Mouse (Mus musculus) testis, adult 2 months (tissue): ENCODE measurements around the gene Cryaa. TPM values are rescaled to one million over a fixed set of nuclear protein-coding genes. Genes with fewer than 3 reads are reported as not detected.
A peak's percentile ranks its signal among the peaks of the same experiment; 100 is the strongest.

Experiments
- H3K27ac ChIP-seq: fragments of 200-500 bp; 2 replicates; pipeline ENCODE4 v1.5.1; 2012; ENCODE audit warnings: low read depth, low read length; ENCODE audit not compliant: control insufficient read depth, insufficient read depth
- H3K27me3 ChIP-seq: fragments of 200-500 bp; 2 replicates; pipeline ENCODE4 v1.6.1; 2012; ENCODE audit warnings: mild to moderate bottlenecking, low read length, moderate library complexity; ENCODE audit not compliant: control insufficient read depth, insufficient read depth
- H3K36me3 ChIP-seq: fragments of 200-500 bp; 2 replicates; pipeline ENCODE4 v1.6.1; 2012; ENCODE audit warnings: mild to moderate bottlenecking, low read length; ENCODE audit not compliant: control insufficient read depth, insufficient read depth
- H3K4me1 ChIP-seq: fragments of 200-500 bp; 2 replicates; pipeline ENCODE4 v1.6.1; 2012; ENCODE audit warnings: low read length; ENCODE audit not compliant: control insufficient read depth, insufficient read depth
- H3K4me3 ChIP-seq: fragments of 200-500 bp; 2 replicates; pipeline ENCODE4 v1.5.1; 2012; ENCODE audit warnings: low read depth, mild to moderate bottlenecking, low read length, moderate library complexity, mixed read lengths; ENCODE audit not compliant: control insufficient read depth
- CTCF ChIP-seq: fragments of 200-500 bp; IDR thresholded peaks from 2 replicates; pipeline ENCODE4 v1.5.1; 2012; ENCODE audit warnings: low read depth, mild to moderate bottlenecking, inconsistent platforms, low read length, moderate library complexity; ENCODE audit not compliant: control insufficient read depth, insufficient read depth, insufficient replicate concordance
- POLR2A ChIP-seq: fragments of 200-500 bp; IDR thresholded peaks from 2 replicates; pipeline ENCODE4 v1.6.1; 2012; ENCODE audit warnings: low read depth, mild to moderate bottlenecking, inconsistent platforms, low read length, moderate library complexity; ENCODE audit not compliant: control insufficient read depth
- polyA plus RNA-seq: library from polyadenylated mRNA; depleted of rRNA; stranded (reverse); fragments of >200 nt; gene quantifications from 2 replicates; pipeline ENCODE4 v1.2.3, GENCODE M21; 2012; rRNA removed

The Cryaa gene
- polyA plus RNA-seq, 1 experiment, result not detected

DNA sequence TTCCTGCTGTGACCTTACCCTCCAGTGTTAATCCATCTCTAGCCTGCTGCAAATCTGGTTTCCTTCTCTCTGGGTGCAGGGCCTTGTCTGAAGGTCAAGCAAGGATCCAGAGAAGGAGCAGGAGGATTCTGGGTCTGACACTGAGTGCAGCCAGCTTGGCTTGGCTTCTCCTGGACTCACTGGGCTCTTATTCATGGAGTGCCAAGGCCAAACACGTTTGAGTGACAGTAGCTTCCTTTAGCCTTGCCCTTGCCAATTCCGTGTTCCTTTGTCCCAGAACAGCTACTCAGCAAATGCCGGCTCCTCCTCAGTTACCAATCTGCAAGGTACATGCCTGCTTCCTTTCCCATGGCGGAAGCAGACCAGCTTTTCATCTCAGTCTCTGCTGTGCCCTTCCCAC lies 49.6 kb downstream of the Cryaa start:
- H3K36me3 ChIP-seq, result no peaks in the 10 kb centered on the region
- no peak for TF ChIP-seq CTCF
- TF ChIP-seq POLR2A, result no peak
- no peaks in the 10 kb centered on the region for H3K27me3 ChIP-seq
- H3K4me1 ChIP-seq, result peaks cover 5% of the 10 kb centered on the region
- peak overlapping the region; percentile 68 for H3K4me3 ChIP-seq
- no peak overlapping the region for H3K27ac ChIP-seq

DNA sequence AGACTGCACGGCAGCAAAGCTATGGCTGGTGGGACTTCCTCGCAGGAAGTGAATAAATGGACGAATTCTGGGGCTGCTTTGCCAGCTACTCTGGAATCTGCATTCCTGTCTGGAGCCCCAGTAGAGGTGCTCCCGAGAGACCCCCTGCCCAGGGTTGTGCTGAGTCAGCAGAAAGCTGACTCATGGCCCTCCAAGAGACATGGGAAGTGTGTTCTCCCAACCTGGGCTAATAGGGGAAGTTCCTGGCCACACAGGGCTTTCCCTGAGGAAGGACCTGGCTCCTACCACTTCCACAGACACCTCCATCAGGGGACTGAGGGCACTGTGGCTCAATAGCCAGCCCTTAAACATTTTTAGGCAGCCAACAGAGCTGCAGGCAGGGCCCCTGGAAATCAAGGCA lies 50.4 kb downstream of the Cryaa start:
- Histone ChIP-seq H3K36me3 (no peaks in the 10 kb centered on the region), H3K4me1 (peaks cover 7% of the 10 kb centered on the region), H3K4me3 (peak overlapping the region; percentile 68; the same call in 1 of the 2 replicates), H3K27ac (no peak overlapping the region), H3K27me3 (no peaks in the 10 kb centered on the region)
- TF ChIP-seq POLR2A, result no peak
- TF ChIP-seq CTCF, result no peak

DNA sequence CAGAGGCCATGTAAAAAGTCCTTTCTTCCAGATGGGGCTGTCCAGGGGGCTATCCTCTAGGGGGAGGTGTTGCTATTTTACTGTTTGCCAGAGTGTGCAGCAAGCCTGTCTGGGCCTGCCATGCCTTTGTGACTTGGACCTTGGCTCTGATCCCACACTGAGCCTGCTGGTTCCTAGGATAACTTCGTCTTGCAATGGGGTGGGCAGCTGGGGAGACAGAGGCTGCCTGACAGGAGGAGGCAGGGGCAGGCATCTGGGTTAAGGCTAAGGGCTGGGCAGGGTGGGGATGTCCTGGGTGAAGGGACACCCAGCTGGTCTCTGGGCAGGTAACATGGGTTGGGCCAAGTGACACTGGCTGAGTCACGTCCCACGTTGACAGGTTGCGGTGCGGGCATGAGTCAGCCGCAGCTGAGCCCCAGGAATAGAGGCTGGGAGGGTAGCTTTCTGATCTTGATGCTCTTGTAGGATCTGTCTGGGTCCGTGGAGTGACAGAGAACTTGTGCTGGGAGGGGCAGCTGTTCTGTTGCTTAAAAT lies 51.4 kb downstream of the Cryaa start:
- Histone ChIP-seq H3K36me3 (no peaks in the 10 kb centered on the region), H3K27ac (no peak overlapping the region), H3K4me1 (peaks cover 7% of the 10 kb centered on the region), H3K4me3 (no peak overlapping the region), H3K27me3 (no peaks in the 10 kb centered on the region)
- TF ChIP-seq POLR2A, result no peak
- TF ChIP-seq CTCF, result no peak

DNA sequence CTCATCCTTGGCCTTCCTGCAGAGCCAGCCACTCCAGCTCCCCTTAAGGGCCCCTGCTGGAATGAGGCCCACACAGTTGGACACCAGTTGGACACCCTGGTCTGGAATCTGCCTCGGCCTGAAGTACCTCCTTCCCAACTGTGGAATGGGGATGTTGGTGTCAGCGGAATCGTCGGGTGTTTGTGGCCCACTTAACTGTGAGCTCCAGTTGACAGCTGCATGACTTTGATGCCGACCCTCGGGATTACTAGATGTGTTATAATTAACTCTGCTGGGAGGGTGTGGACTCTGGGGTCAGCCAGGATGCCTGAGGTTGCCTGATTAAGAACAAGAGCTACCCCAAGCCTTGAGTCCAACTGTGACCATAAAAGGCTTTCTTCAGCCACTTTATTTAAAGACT lies 53.4 kb downstream of the Cryaa start:
- Histone ChIP-seq H3K27me3 (no peaks in the 10 kb centered on the region), H3K4me3 (no peak overlapping the region)
- TF ChIP-seq CTCF (no peak), POLR2A (no peak)

More for the DNA sequence above, 53.4 kb downstream of the Cryaa start:
- no peaks in the 10 kb centered on the region for H3K36me3 ChIP-seq
- H3K4me1 ChIP-seq, result peaks cover 5% of the 10 kb centered on the region
- no peak overlapping the region for H3K27ac ChIP-seq

Other genes starting within 250 kb of the Cryaa start
- gene Wdr4, start 157.8 kb upstream of the Cryaa start, polyA plus RNA-seq, result 14.7 and 15.3 TPM in 2 replicates
- 59.9 and 64.9 TPM in 2 replicates for gene Ndufv3, start 157.7 kb upstream of the Cryaa start, polyA plus RNA-seq
- gene Pknox1, start 113.1 kb upstream of the Cryaa start, polyA plus RNA-seq, result 53.9 and 55.7 TPM in 2 replicates
- 0.58 and 8.2 TPM in 2 replicates for gene Cbs, start 40.6 kb upstream of the Cryaa start, polyA plus RNA-seq
- 33.2 and 39.6 TPM in 2 replicates for gene U2af1, start 18.9 kb upstream of the Cryaa start, polyA plus RNA-seq
- gene Sik1, start 178.0 kb downstream of the Cryaa start, polyA plus RNA-seq, result 19.2 and 26.4 TPM in 2 replicates